Mouse (Mus musculus): Measurements from ENCODE around the gene Jph3.

GRCm38 (mm10) chr8:121708406-121708805, 21.0 kb upstream of the Jph3 start:
- TF ChIP-seq CTCF (IDR thresholded peaks at IDR 0.05; ENCODE audit: borderline replicate concordance, extremely low read depth, insufficient read depth, insufficient read length) = no peak
- TF ChIP-seq POLR2A (IDR thresholded peaks at IDR 0.05; ENCODE audit: borderline replicate concordance, extremely low read depth, insufficient read depth, insufficient read length, poor library complexity, severe bottlenecking) = no peak

All from brain, embryonic 14.5 days (tissue).